Comparison of ENCODE assay signal across 12 mouse cellular contexts in the genomic region with DNA sequence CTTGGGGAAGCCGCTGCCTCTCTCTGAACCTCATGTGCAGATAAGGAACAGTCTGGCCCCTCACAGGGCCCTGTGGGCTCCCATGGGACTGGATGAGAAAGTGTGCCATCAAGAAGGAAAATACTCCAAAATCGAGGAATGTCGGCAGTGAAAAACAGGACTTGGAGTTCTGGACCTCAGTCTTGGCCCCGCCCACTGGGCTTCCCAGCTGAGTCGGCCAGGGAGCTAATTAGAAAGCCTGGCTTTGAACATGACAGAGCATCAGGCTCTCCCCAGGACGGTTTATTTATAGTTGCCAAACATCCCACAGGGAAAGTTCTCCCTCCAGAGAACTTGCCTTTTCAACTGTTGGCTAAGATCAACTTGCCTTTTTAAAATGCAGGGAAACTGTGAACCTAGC.
DNase-seq lines count a peak whose midpoint lies in the region; ATAC-seq and TF ChIP-seq lines count a peak whose summit lies in the region.
"Had no signal": no experiment of that assay in that cellular context is flagged by ENCODE, and none has a peak within 500 bp of the region (broad histone marks: within the 10 kb centered on the region; RNA-seq: fewer than 3 reads in every experiment).

No protein-coding gene starts in this region.

- H3K27me3 ChIP-seq in kidney, adult 2 months (replicated peaks; ENCODE audit: control insufficient read depth, insufficient read depth, low read length) = no peaks in the 10 kb centered on the region
- no peaks in the 10 kb centered on the region for H3K27me3 ChIP-seq in kidney, embryonic 14.5 days (ENCODE audit: control insufficient read depth, insufficient read depth, low read length)
- H3K27me3 ChIP-seq: CH12.LX; embryonic facial prominence, embryonic 13.5 days; liver, embryonic 15.5 days had no signal

- no peaks in the 10 kb centered on the region for H3K4me1 ChIP-seq in kidney, adult 2 months (ENCODE audit: control insufficient read depth, insufficient read depth, low read length)
- no peaks in the 10 kb centered on the region for H3K4me1 ChIP-seq in kidney, embryonic 14.5 days (ENCODE audit: control insufficient read depth, insufficient read depth, low read length)
- H3K4me1 ChIP-seq: embryonic facial prominence, embryonic 13.5 days; liver, embryonic 15.5 days had no signal

- H3K9ac ChIP-seq in kidney, embryonic 14.5 days (ENCODE audit: low read depth, low read length) = no peak overlapping the region
- H3K9ac ChIP-seq: embryonic facial prominence, embryonic 13.5 days; liver, embryonic 15.5 days had no signal

- H3K36me3 ChIP-seq in kidney, adult 2 months (ENCODE audit: control insufficient read depth, insufficient read depth, low read length) = no peaks in the 10 kb centered on the region
- no peaks in the 10 kb centered on the region for H3K36me3 ChIP-seq in kidney, embryonic 14.5 days (ENCODE audit: control insufficient read depth, insufficient read depth, low read length)
- H3K36me3 ChIP-seq: liver, embryonic 15.5 days had no signal

- no peak overlapping the region for H3K27ac ChIP-seq in kidney, adult 2 months (ENCODE audit: insufficient read depth, low read depth, low read length)
- no peak overlapping the region for H3K27ac ChIP-seq in kidney, embryonic 14.5 days (ENCODE audit: low read depth, low read length)
- H3K27ac ChIP-seq: embryonic facial prominence, embryonic 13.5 days; liver, embryonic 15.5 days had no signal

- DNase-seq in kidney, adult 2 months = peak; percentile 28
- DNase-seq in gastrocnemius, postnatal 14 days = peak; percentile 38
- DNase-seq in heart, postnatal 25 days (ENCODE audit: low spot score) = peak; percentile 38
- peak; percentile 40 for DNase-seq in lung, postnatal 25 days (ENCODE audit: low spot score)
- DNase-seq in frontal cortex, postnatal 14 days (ENCODE audit: low spot score in 2 of 2) = no peak

- H3K9me3 ChIP-seq in kidney, embryonic 14.5 days (ENCODE audit: control insufficient read depth, low read length) = no peaks in the 10 kb centered on the region
- H3K9me3 ChIP-seq: liver, embryonic 15.5 days had no signal

- no peak overlapping the region for H3K4me3 ChIP-seq in kidney, adult 2 months (ENCODE audit: insufficient read depth, low read depth, low read length)
- no peak overlapping the region for H3K4me3 ChIP-seq in kidney, embryonic 14.5 days (ENCODE audit: low read length)
- H3K4me3 ChIP-seq: embryonic facial prominence, embryonic 13.5 days; liver, embryonic 15.5 days had no signal

- 47% methylated on average over 6 of the region's 6 CpGs for WGBS in kidney, adult 2 months
- 54% methylated on average over 6 of the region's 6 CpGs for WGBS in kidney, embryonic 14.5 days

- no peak for TF ChIP-seq CTCF in kidney, adult 2 months (conservative IDR thresholded peaks at IDR 0.05; ENCODE audit: insufficient read depth, insufficient read length, low read depth, low read length)

- no peak for TF ChIP-seq POLR2A in kidney, adult 2 months (IDR thresholded peaks at IDR 0.05; ENCODE audit: low read depth, low read length)

- H3K4me2 ChIP-seq in kidney, embryonic 14.5 days (replicated peaks; ENCODE audit: low read depth, low read length) = no peak overlapping the region
- H3K4me2 ChIP-seq: embryonic facial prominence, embryonic 13.5 days; liver, embryonic 15.5 days had no signal

- intact Hi-C loops in gastrocnemius, postnatal 14 days (cut with DNase I; ENCODE audit: low total_unique reads) = no loop called here
- intact Hi-C loops in heart, postnatal 25 days (cut with DNase I) = no loop called here

- no peak for ATAC-seq in kidney, embryonic 14.5 days (ENCODE audit: low FRiP score, low TSS enrichment)
- ATAC-seq in cerebellum, adult (ENCODE audit: insufficient number of reproducible peaks, low FRiP score, low TSS enrichment) = no peak
- ATAC-seq: activated CD4-positive, CD25-positive, alpha-beta regulatory T cell, adult 4 months; hindbrain, embryonic 16.5 days had no signal

Comparison
In these comparisons a context has a peak if more than half of its experiments do, and no peak if none do; other contexts are left out.
1. DNase-seq: peak in kidney, adult 2 months (single experiment), gastrocnemius, postnatal 14 days (single experiment), heart, postnatal 25 days (single experiment) and lung, postnatal 25 days (single experiment); none in frontal cortex, postnatal 14 days (0 of 2).